Mouse (Mus musculus) heart, postnatal 4 days (tissue): ENCODE results near the gene Pltp. TPM values are rescaled to one million over a fixed set of nuclear protein-coding genes. Genes with fewer than 3 reads are reported as not detected.
A peak's percentile ranks its signal among the peaks of the same experiment; 100 is the strongest.

Experiments
- DNase-seq: peaks from one replicate; pipeline ENCODE4 v3.0.0; 2021
- total RNA-seq, 2 experiments: library from RNA; stranded (reverse); gene quantifications; 2 replicates each; pipeline ENCODE4 v1.2.3; 2021

Pltp gene
- 10 to 100 TPM; 13.2 to 20.5 TPM for total RNA-seq

- peak; percentile 53 for DNase-seq
Measured at GRCm38 (mm10) chr2:164857101-164857821, at the start of gene Pltp. Pltp (minus strand) TSS chr2:164857711.

DNA sequence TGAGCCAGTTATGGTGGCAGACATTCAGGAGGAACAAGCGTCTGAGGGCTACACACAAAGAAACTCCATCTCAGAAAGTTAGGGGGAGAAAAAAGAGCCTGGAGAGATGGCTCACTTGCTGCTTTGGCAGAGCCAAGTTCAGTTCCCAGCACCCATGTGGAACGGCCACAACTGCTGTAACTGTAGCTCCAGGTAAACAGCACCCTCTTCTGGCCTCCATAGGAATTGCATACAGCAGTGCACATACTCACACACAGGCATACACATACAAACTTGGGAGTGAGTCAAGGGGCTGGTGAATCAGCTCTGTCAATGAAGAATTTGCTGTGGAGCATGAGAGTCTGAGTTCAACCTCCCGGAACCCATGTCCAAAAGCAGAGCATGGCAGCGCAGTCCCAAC is 48.6 kb upstream of the Pltp start:
- no peak for DNase-seq

DNA sequence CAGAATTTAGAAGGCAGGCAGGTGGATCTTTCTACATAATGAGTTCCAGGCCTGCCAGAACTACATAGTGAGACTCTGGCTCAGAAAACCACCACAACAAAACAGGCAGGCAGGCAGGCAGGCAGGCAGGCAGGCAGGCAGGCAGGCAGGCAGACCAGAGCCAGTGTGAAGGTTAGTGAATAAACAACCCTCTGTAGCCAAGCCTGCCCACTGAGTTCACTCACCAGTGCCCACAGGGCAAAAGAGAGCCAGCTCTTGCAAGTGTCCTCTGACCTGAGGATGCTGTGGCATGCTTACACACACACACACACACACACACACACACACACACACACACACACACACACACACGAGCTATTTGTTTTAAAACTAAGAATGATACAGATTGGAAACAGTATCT is 46.0 kb upstream of the Pltp start:
- DNase-seq: no peak

DNA sequence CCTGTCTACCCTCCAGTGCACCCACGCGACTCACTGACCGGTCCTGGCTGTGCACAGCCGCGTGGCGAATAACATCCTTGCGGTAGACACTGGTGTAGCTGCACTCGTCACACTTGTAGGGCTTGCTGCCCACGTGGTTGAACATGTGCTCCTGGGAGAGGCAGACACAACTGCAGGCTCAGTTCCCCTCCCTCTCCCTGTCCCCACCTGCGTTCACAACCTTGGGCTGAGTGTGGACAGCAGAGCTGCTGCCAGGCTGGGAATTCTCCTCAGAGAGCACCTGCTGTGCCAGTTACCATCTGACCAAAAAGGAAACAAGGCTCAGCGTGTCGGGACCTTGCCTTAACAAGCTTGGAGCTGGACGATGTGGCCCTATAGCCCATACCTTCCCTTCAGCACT is 43.9 kb upstream of the Pltp start:
- no peak for DNase-seq

DNA sequence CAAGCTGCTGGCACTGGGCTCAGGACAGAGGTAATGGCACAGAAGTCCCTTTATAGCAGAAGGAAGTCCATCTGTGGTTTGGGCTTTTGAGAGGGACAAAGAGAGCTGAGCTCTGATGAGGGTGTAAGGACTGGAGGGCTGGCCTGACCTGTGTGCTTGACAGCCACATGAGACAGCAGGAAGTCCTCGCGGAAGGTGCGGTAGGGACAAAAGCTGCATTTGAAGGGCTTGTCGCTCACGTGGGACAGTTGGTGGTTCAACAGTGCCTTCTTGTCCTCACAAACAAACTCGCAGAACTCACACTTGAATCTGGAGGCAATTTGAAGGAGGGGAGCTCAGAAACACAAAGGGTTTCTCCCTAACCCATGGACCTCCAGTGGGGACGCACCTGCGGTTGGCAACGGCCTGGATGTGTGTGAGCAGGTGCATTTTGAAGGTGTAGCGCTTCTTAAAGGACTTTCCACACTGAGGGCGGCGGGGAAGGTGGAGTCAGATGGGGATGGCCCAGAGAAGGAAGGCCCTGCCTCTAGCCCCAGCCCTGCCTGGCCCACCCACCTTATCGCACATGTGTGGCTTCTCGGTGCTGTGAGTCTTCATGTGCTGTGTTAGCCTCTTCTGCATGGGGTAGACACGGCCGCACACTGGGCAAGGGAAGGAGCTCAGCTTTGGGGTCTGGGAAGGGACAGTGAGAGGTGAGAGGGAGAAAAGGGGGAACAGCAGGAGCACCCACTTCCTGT is 42.4 kb upstream of the Pltp start:
- DNase-seq: no peak

GRCm38 (mm10) chr2:164899034-164899433 is 41.5 kb upstream of the Pltp start:
- DNase-seq: no peak

GRCm38 (mm10) chr2:164898008-164898407 is 40.5 kb upstream of the Pltp start:
- DNase-seq: no peak

DNA sequence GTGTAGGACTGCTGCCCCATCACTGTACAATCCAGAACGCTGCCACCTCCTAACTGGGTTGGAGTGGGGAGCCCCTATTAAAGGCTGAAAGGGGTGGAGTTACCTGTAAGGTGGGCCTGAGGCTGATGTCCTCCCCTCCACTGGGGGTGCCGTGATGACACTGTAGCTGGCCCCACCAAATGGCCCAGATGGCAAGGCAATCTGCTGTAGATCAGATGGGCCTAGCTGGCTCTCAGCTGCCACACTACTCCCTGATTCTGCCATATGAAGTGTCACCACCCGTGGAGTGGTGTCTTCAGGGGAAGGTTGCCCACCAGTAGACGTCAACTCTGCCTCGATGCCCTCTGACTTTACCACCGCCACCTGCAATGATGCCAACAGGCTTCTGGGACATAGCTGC is 38.4 kb upstream of the Pltp start:
- no peak for DNase-seq

DNA sequence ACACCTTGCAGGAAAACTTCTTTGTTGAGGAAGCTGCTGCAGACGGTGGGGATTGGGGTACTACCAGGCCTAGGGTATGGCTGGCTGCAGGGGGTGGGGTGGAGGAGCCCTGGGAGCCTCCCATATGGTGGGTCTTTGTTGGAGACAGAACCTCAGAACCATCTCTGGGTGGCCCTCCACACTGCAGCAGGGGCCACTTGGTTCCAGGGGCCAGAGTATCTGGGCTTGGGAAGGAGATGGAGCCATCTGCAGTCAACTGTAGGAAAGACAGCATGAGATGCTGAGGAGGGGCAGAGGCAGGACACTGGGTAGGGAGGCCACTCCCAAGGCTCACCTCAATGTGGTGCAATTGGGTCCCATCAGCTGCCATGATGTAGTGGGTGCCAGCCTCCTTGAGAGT is 37.1 kb upstream of the Pltp start:
- DNase-seq: no peak

GRCm38 (mm10) chr2:164894048-164894447 is 36.5 kb upstream of the Pltp start:
- no peak for DNase-seq

DNA sequence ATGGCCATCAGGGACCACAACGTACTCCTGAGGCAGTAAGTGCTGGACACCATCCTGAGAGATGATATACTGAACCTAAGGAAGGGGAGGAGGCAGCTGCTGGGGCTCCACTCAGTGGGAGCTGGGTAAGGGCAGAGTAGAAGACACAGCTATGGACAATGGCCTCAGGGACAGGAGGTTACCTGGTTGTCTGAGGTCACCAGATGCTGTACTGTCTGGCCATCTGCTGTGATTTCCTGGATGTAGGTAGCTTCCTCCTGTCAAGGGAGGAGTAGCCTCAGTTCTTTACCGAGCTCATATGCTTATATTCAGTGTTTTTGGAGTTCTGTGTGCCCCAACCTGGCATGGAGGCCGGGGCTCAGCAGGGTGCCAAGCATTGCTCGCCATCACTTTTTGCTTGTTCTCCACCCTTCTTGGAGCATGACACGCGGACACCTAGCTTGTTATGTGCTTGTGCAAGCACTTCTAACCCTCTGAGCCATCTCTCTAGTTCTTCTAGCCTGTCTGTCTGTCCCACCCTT is 35.2 kb upstream of the Pltp start:
- no peak for DNase-seq

- DNase-seq: no peak
Measured at GRCm38 (mm10) chr2:164891908-164892695, 34.6 kb upstream of the Pltp start.

DNA sequence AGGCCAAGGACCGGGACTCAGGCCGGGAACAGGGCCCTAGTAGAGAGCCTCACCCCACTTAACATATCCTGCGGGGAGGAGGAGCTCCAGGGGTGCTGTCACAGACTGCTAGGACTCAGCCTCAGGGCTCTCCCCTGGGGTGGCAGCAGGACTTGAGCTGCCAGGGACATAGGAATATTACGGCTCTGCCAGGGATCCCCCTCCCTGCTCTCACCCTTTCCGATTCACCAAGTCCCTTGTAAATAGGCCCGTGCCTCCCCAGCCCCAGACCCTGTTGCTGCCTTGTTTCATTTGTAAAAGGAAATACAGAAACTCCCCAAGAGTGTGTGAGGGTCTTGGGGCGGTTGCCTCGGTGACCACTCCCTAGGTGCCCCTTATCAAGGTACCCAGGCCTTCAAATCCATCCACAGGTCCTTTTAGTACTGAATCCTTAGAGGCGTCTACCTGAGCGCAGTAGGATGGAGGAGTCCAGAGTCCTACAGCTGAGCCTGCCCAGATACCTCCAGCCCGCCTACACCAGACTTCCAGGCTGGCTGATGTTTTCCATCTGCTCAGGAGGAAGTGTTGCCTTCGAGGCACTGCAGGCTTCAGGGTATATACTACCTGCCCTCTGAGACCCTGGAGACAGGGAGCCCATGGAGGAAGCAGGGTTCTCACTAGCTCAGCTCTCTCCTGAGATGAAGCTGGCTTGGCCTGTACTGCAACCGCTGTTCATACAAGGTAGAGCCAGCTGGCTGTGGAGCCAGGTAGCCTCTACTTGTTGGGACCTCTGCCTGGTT is 33.7 kb upstream of the Pltp start:
- DNase-seq: no peak

GRCm38 (mm10) chr2:164890411-164891049 is 33.0 kb upstream of the Pltp start:
- no peak for DNase-seq

DNA sequence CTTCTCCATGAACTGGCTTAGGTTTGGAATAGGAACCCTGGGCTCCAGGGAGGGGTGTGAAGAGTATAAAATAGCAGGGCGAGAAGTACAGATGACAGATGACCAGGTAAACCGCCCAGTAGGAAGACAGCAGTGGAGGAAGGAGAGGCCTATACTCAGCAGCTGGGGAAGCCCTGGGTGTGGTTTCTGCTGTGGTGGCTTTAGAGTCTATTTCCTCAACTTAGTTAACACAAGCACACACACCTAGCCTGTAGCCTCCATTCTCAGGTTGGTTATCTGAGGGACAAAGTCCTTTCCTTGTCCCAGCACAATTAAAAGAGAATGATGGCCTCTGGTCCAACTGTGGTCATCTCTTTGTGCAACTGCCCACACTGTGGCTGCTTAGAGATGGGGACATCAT is 32.4 kb upstream of the Pltp start:
- DNase-seq: no peak

DNA sequence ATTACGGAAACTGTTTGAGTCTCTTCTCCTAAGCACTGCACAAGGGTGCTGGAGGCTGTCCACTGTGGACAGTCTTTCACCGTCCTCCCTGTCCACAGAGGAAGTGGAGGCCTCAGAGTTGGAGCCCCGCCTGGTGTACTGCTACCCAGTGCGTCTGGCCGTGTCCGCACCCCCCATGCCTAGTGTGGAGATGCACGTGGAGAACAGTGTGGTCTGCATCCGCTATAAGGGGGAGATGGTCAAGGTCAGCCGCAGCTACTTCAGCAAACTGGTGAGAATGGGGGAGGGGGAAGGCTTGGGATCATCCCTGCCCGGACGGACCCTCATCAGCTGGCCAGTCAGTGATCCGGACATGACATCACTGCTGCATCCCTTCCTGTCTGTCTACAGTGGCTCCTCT is 31.5 kb upstream of the Pltp start:
- DNase-seq: no peak

DNA sequence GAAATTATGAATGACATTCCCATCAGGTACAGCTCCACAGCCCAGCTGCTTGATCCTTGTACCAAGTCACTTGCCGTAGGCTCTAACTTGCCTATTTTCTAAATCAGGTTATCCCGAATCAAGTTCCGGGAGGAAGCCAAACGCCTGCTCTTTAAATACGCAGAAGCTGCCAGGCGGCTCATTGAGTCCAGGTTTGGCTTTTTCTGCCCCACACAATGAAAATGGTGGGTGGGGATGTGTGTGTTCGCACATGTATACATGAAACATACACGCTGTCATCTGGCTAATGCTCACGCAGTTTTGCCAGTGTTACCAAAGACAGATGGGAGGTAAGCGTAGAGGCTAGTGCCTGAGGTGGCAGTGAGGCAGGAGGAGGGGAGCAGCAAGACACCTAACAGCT is 29.1 kb upstream of the Pltp start:
- no peak for DNase-seq

DNA sequence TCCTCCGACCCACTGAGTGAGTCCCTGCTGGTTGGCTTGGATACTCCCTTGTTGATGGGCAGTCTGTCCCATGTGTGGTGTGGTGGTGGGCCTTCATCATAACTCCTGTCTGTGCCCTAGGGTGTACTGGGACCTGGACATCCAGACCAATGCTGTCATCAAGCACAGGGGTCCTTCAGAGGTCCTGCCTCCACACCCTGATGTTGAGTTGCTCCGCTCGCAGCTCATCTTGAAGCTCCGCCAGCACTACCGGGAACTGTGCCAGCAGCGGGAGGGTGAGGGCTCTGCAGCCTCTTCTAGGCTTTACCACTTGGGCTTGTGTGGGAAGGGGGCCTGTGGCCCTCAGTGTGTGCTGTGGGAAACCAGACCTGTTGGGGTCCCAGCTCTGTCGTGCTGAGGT is 28.3 kb upstream of the Pltp start:
- DNase-seq: peak; percentile 92

GRCm38 (mm10) chr2:164882619-164883018 is 25.1 kb upstream of the Pltp start:
- no peak for DNase-seq

GRCm38 (mm10) chr2:164879568-164880277 is 22.2 kb upstream of the Pltp start:
- peak; percentile 96 for DNase-seq

DNA sequence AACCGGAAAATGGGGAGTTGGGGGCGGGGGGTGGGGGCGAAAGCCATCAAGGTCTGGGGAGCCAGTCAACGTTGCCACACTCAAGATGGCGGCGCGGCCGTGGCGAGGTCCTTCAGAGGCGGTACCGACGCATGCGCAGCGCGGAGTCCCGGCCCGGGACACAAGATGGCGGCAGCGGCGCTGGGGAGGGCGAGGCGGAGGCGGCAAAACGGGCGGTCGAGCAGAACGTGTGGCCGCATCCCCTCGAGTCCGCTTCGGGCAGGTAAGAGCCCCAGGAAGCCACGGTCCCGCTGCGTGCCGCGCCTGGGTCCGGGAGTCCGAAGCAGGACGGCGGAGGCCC is 21.7 kb upstream of the Pltp start, which contains the start of gene Pcif1:
Pcif1 (plus strand) TSS at position 77 of the 340 bp plus-strand sequence.
- peak; percentile 96 for DNase-seq
